Mouse (Mus musculus): ENCODE measurements around the gene Daglb. TPM values are rescaled to one million over a fixed set of nuclear protein-coding genes. Genes with fewer than 3 reads are reported as not detected.

Daglb gene
- polyA plus RNA-seq, 1 experiment from 2014 or later: 17.8 TPM

DNA sequence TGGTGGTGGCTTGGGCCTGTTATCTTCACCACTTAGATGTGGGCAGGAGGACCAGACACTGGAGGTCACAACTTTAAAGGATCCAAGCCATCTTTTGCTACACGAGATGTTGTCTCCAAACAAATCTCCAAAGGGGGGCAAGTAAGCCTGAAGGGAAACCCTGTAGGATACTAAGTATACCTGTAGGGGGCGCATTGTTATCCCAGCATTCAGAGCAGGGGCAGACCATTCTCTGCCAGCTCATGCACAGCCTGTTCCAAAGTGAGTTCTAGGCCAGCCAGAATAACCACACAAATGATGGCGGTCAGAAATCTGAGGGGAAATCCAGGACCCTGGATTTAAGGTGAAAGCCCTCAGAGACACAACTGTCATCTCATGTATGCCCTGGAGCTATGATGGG lies 40.1 kb downstream of the Daglb start:
- no peak overlapping the region for H3K27ac ChIP-seq (replicated peaks; ENCODE audit: low read depth, low read length)
- DNase-seq: peak; percentile 46
- no peaks in the 10 kb centered on the region for H3K9me3 ChIP-seq (ENCODE audit: control insufficient read depth, low read length)
- peaks cover 72% of the 10 kb centered on the region for H3K36me3 ChIP-seq (ENCODE audit: control insufficient read depth, insufficient read depth, low read length)
- H3K4me2 ChIP-seq (ENCODE audit: low read length): no peak overlapping the region
- WGBS: 78% methylated on average over 3 of the region's 3 CpGs
- ATAC-seq (ENCODE audit: low FRiP score, low TSS enrichment): no peak
- H3K4me3 ChIP-seq (replicated peaks; ENCODE audit: low read depth, low read length): no peak overlapping the region
- no peak overlapping the region for H3K9ac ChIP-seq (replicated peaks; ENCODE audit: low read length)
- no peaks in the 10 kb centered on the region for H3K4me1 ChIP-seq (ENCODE audit: control insufficient read depth, insufficient read depth, low read length)
- H3K27me3 ChIP-seq (ENCODE audit: control insufficient read depth, insufficient read depth, low read length): no peaks in the 10 kb centered on the region

DNA sequence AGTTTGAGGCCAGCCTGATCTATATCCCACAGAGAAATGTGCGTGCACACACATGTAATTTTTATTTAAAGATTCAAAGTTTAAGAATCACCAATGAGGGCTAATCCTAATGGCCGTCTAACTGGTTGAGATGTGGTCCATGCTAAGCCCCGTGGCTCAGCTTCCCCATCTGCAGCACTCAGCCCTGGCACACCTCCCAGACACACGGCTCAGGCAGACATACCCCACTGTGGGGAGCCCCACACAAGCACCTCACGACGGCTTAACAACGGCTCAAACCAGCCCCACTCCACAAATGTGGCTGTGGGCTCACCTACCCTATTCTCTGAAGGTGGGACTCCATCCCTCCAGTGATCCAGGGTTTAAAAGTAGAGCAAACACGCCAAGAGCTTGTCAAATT lies 40.7 kb downstream of the Daglb start:
- ATAC-seq (ENCODE audit: low FRiP score, low TSS enrichment) (no peak), DNase-seq (no peak)
- no peaks in the 10 kb centered on the region for H3K27me3 ChIP-seq (ENCODE audit: control insufficient read depth, insufficient read depth, low read length)
- H3K27ac ChIP-seq (replicated peaks; ENCODE audit: low read depth, low read length): no peak overlapping the region
- no peak overlapping the region for H3K9ac ChIP-seq (replicated peaks; ENCODE audit: low read length)
- H3K9me3 ChIP-seq (ENCODE audit: control insufficient read depth, low read length): no peaks in the 10 kb centered on the region
- H3K36me3 ChIP-seq (ENCODE audit: control insufficient read depth, insufficient read depth, low read length): peaks cover 66% of the 10 kb centered on the region
- H3K4me2 ChIP-seq (ENCODE audit: low read length): no peak overlapping the region
- H3K4me3 ChIP-seq (replicated peaks; ENCODE audit: low read depth, low read length): no peak overlapping the region
- H3K4me1 ChIP-seq (ENCODE audit: control insufficient read depth, insufficient read depth, low read length): no peaks in the 10 kb centered on the region
- WGBS: 91% methylated on average over 8 of the region's 8 CpGs

DNA sequence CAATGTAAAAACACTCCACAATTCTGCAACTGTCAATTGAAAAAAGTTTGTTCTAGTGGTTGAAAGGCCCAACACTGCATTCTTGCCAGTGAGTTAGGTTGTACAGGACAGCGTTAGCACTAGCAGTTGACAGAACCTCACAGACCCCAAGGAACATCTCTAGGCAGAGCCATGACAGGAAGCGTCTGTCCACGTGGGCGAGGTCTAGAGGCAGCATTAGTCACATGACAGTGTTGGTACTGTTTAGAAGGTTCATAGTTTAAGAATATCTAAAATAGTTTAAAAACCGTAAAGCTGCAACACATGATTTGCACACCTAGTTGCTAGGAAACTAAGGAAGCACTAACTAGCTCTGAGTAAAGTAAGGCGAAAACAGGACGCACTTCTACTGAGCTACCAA lies 41.2 kb downstream of the Daglb start:
- DNase-seq (no peak), ATAC-seq (ENCODE audit: low FRiP score, low TSS enrichment) (no peak)
- 85% methylated on average over 7 of the region's 7 CpGs for WGBS
- Histone ChIP-seq H3K4me1 (ENCODE audit: control insufficient read depth, insufficient read depth, low read length) (no peaks in the 10 kb centered on the region), H3K27ac (replicated peaks; ENCODE audit: low read depth, low read length) (no peak overlapping the region), H3K9ac (replicated peaks; ENCODE audit: low read length) (no peak overlapping the region), H3K27me3 (ENCODE audit: control insufficient read depth, insufficient read depth, low read length) (no peaks in the 10 kb centered on the region), H3K36me3 (ENCODE audit: control insufficient read depth, insufficient read depth, low read length) (peaks cover 66% of the 10 kb centered on the region), H3K9me3 (ENCODE audit: control insufficient read depth, low read length) (no peaks in the 10 kb centered on the region), H3K4me2 (ENCODE audit: low read length) (no peak overlapping the region), H3K4me3 (replicated peaks; ENCODE audit: low read depth, low read length) (no peak overlapping the region)

DNA sequence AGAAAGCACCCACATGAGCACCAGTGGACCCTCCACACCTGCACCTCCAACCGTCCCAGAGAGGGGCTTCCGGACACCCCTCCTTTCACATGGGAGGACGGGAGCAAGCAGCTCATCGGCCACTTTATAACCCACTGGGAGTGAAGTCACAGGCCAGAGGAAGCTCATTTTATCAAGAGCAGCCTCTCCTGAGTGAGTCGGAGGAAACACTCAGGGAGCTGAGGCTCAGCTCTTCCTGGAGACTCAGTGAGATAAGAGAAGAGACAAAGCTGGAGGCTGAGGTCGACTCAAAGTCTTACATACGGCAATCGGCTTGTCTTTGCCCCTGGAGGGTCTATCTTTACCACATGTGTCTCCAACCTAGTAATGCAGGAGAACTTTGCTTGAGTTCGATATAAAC lies 44.9 kb downstream of the Daglb start:
- H3K36me3 ChIP-seq (ENCODE audit: control insufficient read depth, insufficient read depth, low read length): peaks cover 59% of the 10 kb centered on the region
- H3K27me3 ChIP-seq (ENCODE audit: control insufficient read depth, insufficient read depth, low read length): no peaks in the 10 kb centered on the region
- no peak overlapping the region for H3K27ac ChIP-seq (replicated peaks; ENCODE audit: low read depth, low read length)
- 87% methylated on average over 9 of the region's 9 CpGs for whole genome bisulfite sequencing
- no peak for ATAC-seq (ENCODE audit: low FRiP score, low TSS enrichment)
- H3K9me3 ChIP-seq (ENCODE audit: control insufficient read depth, low read length): no peaks in the 10 kb centered on the region
- no peak for DNase-seq
- H3K4me2 ChIP-seq (ENCODE audit: low read length): no peak overlapping the region
- H3K4me3 ChIP-seq (replicated peaks; ENCODE audit: low read depth, low read length): no peak overlapping the region
- no peak overlapping the region for H3K9ac ChIP-seq (replicated peaks; ENCODE audit: low read length)
- H3K4me1 ChIP-seq (ENCODE audit: control insufficient read depth, insufficient read depth, low read length): no peaks in the 10 kb centered on the region

DNA sequence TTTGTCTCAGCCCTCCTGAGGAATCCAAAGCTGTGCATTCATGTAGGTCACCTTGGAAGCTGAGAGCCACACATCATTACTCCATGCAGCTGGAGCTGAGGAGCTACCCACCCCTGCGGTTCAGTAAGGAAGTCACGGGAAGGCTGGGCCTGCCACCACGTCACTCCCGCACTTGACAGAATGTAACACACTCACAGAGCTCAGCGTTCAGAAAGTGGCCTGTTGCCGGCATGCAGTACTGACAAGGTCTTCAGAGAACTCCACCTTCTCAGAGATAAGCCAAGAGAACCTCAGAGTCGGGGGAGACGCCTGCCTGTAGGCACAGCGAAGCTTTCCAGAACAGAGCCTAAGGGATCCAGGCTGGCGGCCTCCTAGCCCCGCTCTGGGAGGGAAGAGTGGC lies 45.4 kb downstream of the Daglb start:
- Histone ChIP-seq H3K9ac (replicated peaks; ENCODE audit: low read length) (no peak overlapping the region), H3K9me3 (ENCODE audit: control insufficient read depth, low read length) (no peaks in the 10 kb centered on the region), H3K4me3 (replicated peaks; ENCODE audit: low read depth, low read length) (no peak overlapping the region), H3K27ac (replicated peaks; ENCODE audit: low read depth, low read length) (no peak overlapping the region), H3K36me3 (ENCODE audit: control insufficient read depth, insufficient read depth, low read length) (peaks cover 59% of the 10 kb centered on the region), H3K4me1 (ENCODE audit: control insufficient read depth, insufficient read depth, low read length) (no peaks in the 10 kb centered on the region), H3K27me3 (ENCODE audit: control insufficient read depth, insufficient read depth, low read length) (no peaks in the 10 kb centered on the region), H3K4me2 (ENCODE audit: low read length) (no peak overlapping the region)
- DNase-seq: no peak
- ATAC-seq (ENCODE audit: low FRiP score, low TSS enrichment): no peak
- WGBS: 87% methylated on average over 11 of the region's 11 CpGs

DNA sequence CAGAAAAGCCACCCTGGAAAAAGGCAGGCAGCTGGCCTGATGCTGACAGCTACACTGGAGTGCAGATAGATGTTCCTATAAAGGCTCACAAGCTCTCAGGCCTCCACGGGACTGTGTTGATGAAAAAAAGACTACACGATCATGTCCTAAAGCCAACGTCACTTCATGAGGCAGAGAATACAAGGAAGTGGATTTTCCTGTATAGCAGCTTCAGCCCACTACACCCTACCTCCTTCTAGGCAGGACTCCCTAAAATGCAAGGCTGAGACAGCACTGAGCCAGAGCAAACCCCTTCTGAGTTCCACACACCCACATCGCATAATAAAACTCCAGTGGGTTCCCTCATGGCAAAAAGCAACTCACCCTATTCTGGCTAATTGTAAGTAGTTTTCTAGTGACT lies 47.2 kb downstream of the Daglb start:
- DNase-seq: no peak
- Histone ChIP-seq H3K9me3 (ENCODE audit: control insufficient read depth, low read length) (no peaks in the 10 kb centered on the region), H3K27me3 (ENCODE audit: control insufficient read depth, insufficient read depth, low read length) (no peaks in the 10 kb centered on the region), H3K4me3 (replicated peaks; ENCODE audit: low read depth, low read length) (no peak overlapping the region), H3K36me3 (ENCODE audit: control insufficient read depth, insufficient read depth, low read length) (peaks cover 63% of the 10 kb centered on the region), H3K4me1 (ENCODE audit: control insufficient read depth, insufficient read depth, low read length) (no peaks in the 10 kb centered on the region), H3K9ac (replicated peaks; ENCODE audit: low read length) (no peak overlapping the region), H3K4me2 (ENCODE audit: low read length) (no peak overlapping the region), H3K27ac (replicated peaks; ENCODE audit: low read depth, low read length) (no peak overlapping the region)
- ATAC-seq (ENCODE audit: low FRiP score, low TSS enrichment): no peak
- WGBS: 93% methylated on average over 4 of the region's 4 CpGs

DNA sequence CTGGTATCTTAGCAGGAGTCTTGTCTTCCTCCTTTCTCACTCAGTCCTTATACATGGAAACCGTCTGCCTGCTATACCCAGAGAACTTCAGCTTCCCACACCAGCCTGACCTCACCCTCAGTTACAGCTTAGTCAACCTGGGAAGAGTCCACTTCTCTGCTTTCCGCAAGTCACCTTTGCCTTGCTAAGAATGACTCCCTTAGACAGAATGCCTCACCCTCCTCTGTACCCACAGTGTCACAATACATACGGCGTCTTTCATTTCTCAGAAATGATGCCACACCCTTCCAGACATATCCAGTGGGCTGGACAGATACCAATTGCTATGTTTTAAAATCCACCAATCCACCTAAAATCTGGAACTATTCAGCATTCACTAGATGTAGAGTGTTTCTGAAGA lies 47.9 kb downstream of the Daglb start:
- no peak for DNase-seq
- no peaks in the 10 kb centered on the region for H3K9me3 ChIP-seq (ENCODE audit: control insufficient read depth, low read length)
- WGBS: 95% methylated on average over 4 of the region's 4 CpGs
- no peak for ATAC-seq (ENCODE audit: low FRiP score, low TSS enrichment)
- H3K4me2 ChIP-seq (ENCODE audit: low read length): no peak overlapping the region
- H3K36me3 ChIP-seq (ENCODE audit: control insufficient read depth, insufficient read depth, low read length): peaks cover 62% of the 10 kb centered on the region
- no peaks in the 10 kb centered on the region for H3K4me1 ChIP-seq (ENCODE audit: control insufficient read depth, insufficient read depth, low read length)
- no peaks in the 10 kb centered on the region for H3K27me3 ChIP-seq (ENCODE audit: control insufficient read depth, insufficient read depth, low read length)
- H3K9ac ChIP-seq (replicated peaks; ENCODE audit: low read length): no peak overlapping the region
- no peak overlapping the region for H3K27ac ChIP-seq (replicated peaks; ENCODE audit: low read depth, low read length)
- H3K4me3 ChIP-seq (replicated peaks; ENCODE audit: low read depth, low read length): no peak overlapping the region

DNA sequence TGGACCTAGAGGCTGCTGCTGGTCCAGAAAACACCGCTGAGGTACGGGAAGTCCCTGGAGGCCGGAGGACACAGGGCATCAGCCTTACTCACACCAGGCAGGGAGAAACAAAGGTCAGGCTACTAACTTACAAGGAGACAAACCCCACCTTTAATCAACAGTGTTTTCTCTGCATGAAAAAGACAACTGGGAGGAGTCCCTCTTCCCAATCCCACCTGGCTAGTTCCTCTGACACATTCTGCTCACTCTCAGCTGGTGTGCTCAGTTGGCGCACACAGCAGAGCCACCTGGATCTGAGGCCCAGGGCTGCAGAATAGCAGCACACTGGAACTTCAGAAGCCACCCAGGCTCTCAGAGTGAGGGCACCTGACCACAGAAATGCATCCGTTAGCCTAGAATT lies 50.5 kb downstream of the Daglb start:
- Histone ChIP-seq H3K36me3 (ENCODE audit: control insufficient read depth, insufficient read depth, low read length) (peaks cover 53% of the 10 kb centered on the region), H3K4me1 (ENCODE audit: control insufficient read depth, insufficient read depth, low read length) (no peaks in the 10 kb centered on the region), H3K27ac (replicated peaks; ENCODE audit: low read depth, low read length) (no peak overlapping the region), H3K9me3 (ENCODE audit: control insufficient read depth, low read length) (no peaks in the 10 kb centered on the region), H3K4me3 (replicated peaks; ENCODE audit: low read depth, low read length) (no peak overlapping the region), H3K27me3 (ENCODE audit: control insufficient read depth, insufficient read depth, low read length) (no peaks in the 10 kb centered on the region), H3K9ac (replicated peaks; ENCODE audit: low read length) (no peak overlapping the region), H3K4me2 (ENCODE audit: low read length) (no peak overlapping the region)
- no peak for DNase-seq
- no peak for ATAC-seq (ENCODE audit: low FRiP score, low TSS enrichment)
- WGBS: 96% methylated on average over 5 of the region's 5 CpGs

DNA sequence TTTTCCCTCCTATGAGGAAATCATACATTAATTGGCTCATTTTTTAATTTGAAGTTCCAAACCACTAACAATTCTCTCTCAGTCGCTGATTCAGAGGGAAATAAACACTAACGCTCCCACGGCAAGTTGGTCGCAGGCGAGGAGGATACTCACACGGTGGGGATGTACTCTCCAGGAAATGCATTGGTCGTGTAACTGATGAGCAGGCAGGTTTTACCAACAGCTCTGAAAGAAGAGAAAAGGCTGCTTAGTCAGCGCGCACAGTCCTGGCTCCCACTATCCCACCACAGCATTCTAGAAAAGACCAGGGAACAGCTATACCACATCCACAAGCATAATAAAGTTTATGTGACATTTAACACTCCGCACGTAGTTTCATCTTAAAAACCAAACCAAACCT lies 52.6 kb downstream of the Daglb start:
- DNase-seq (no peak), ATAC-seq (ENCODE audit: low FRiP score, low TSS enrichment) (no peak)
- H3K4me3 ChIP-seq (replicated peaks; ENCODE audit: low read depth, low read length): no peak overlapping the region
- H3K9me3 ChIP-seq (ENCODE audit: control insufficient read depth, low read length): no peaks in the 10 kb centered on the region
- H3K27me3 ChIP-seq (ENCODE audit: control insufficient read depth, insufficient read depth, low read length): no peaks in the 10 kb centered on the region
- no peak overlapping the region for H3K9ac ChIP-seq (replicated peaks; ENCODE audit: low read length)
- 93% methylated on average over 11 of the region's 11 CpGs for WGBS
- H3K27ac ChIP-seq (replicated peaks; ENCODE audit: low read depth, low read length): no peak overlapping the region
- H3K36me3 ChIP-seq (ENCODE audit: control insufficient read depth, insufficient read depth, low read length): peaks cover 46% of the 10 kb centered on the region
- H3K4me1 ChIP-seq (ENCODE audit: control insufficient read depth, insufficient read depth, low read length): no peaks in the 10 kb centered on the region
- H3K4me2 ChIP-seq (ENCODE audit: low read length): no peak overlapping the region

Measured in midbrain, embryonic 14.5 days (tissue).